Mouse (Mus musculus) ES-Bruce4 (cell line): ENCODE results near the gene Gpsm1.

Experiments used
- CTCF ChIP-seq: IDR thresholded peaks from one replicate; pipeline ENCODE4 v1.8.1; 2011; ENCODE audit warnings: low read depth, low read length
- POLR2A ChIP-seq: IDR thresholded peaks from one replicate; pipeline ENCODE4 v1.8.1; 2011; ENCODE audit warnings: low read length; ENCODE audit not compliant: insufficient read depth

- TF ChIP-seq CTCF = no peak
- no peak for TF ChIP-seq POLR2A
Observed at GRCm38 (mm10) chr2:26359983-26360382, 44.7 kb downstream of the Gpsm1 start.
